23 mouse cellular contexts compared by ENCODE assay signal in the genomic region with DNA sequence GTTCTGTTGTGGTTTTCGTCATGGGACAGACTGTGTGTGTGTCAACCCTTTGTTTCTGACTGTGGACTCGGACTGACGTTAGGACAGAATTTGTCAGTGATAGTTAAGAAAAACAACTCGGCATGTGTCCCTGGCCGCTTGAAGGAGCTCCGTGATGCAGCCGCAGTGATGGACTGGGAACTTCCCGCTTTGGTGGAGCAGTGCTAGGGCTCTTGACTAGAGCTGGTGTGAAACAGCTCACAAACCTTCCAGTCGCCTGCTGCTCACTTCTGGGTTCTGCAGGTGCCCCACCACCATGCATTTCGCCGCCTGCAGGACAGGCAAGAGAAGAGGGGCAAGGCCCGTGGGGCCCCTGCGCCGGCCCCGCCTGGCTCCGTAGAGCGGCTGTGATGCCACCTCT. TPM values are rescaled to one million over a fixed set of nuclear protein-coding genes. Genes with fewer than 3 reads are reported as not detected.
DNase-seq lines count a peak whose midpoint lies in the region; ATAC-seq and TF ChIP-seq lines count a peak whose summit lies in the region.
"Had no signal": no experiment of that assay in that cellular context is flagged by ENCODE, and none has a peak within 500 bp of the region (broad histone marks: within the 10 kb centered on the region; RNA-seq: fewer than 3 reads in every experiment).

No protein-coding gene starts in this region.

- WGBS in heart, embryonic 16.5 days, result 51% methylated on average over 16 of the region's 17 CpGs

- no peak for ATAC-seq in heart, embryonic 16.5 days (replicated peaks; ENCODE audit: extremely low read depth, insufficient read depth, low FRiP score)
- peak; percentile 69 for ATAC-seq in common myeloid progenitor, adult 5-6 weeks (replicated peaks; ENCODE audit: low read depth, poor library complexity, severe bottlenecking)
- ATAC-seq in neutrophil, adult 5-6 weeks (ENCODE audit: extremely low read depth, insufficient number of reproducible peaks, low FRiP score, poor library complexity, severe bottlenecking), result peak; percentile 48; the same call in 1 of the 2 replicates

- TF ChIP-seq POLR2A in ES-Bruce4 (IDR thresholded peaks at IDR 0.05; ENCODE audit: insufficient read depth, low read length), result no peak

- no peaks in the 10 kb centered on the region for H3K9me3 ChIP-seq in heart, embryonic 16.5 days (replicated peaks; ENCODE audit: control insufficient read depth, low read length)
- peaks cover 7% of the 10 kb centered on the region for H3K9me3 ChIP-seq in ES-Bruce4 (replicated peaks; ENCODE audit: control insufficient read depth, insufficient read depth, low read length, poor library complexity, severe bottlenecking)
- H3K9me3 ChIP-seq: forebrain, embryonic 12.5 days; G1E; hindbrain, embryonic 15.5 days; liver, embryonic 13.5 days; neural tube, embryonic 15.5 days had no signal

- no peak for TF ChIP-seq EP300 in ES-Bruce4 (IDR thresholded peaks at IDR 0.05; ENCODE audit: insufficient read depth, low read depth, low read length)

- H3K4me1 ChIP-seq in heart, embryonic 16.5 days (ENCODE audit: control insufficient read depth, insufficient read depth, low read length), result no peaks in the 10 kb centered on the region
- peaks cover 4% of the 10 kb centered on the region for H3K4me1 ChIP-seq in ES-Bruce4 (ENCODE audit: control insufficient read depth, insufficient read depth, low read length)
- H3K4me1 ChIP-seq: forebrain, embryonic 12.5 days; hindbrain, embryonic 15.5 days; neural tube, embryonic 15.5 days had no signal

- no peak for DNase-seq in heart, postnatal 10 days
- DNase-seq in retina, postnatal 1 day, result no peak
- no peak for DNase-seq in left cerebral cortex, adult 11 months (ENCODE audit: low spot score)
- DNase-seq: adrenal gland, postnatal 25 days; cerebellum, adult 9-10 months; kidney, adult 11 months; kidney, postnatal 14 days; liver, embryonic 13.5 days; lung, postnatal 10 days had no signal

- H3K27me3 ChIP-seq in heart, embryonic 16.5 days (ENCODE audit: control insufficient read depth, insufficient read depth, low read length), result no peaks in the 10 kb centered on the region
- no peaks in the 10 kb centered on the region for H3K27me3 ChIP-seq in ES-Bruce4 (ENCODE audit: control insufficient read depth, insufficient read depth, low read length, poor library complexity, severe bottlenecking)
- H3K27me3 ChIP-seq: forebrain, embryonic 12.5 days; hindbrain, embryonic 15.5 days; liver, embryonic 13.5 days; neural tube, embryonic 15.5 days had no signal

- H3K27ac ChIP-seq in heart, embryonic 16.5 days (ENCODE audit: low read length), result no peak overlapping the region
- no peak overlapping the region for H3K27ac ChIP-seq in ES-Bruce4 (ENCODE audit: insufficient read depth, low read length)
- H3K27ac ChIP-seq: forebrain, embryonic 12.5 days; hindbrain, embryonic 15.5 days; liver, embryonic 13.5 days; neural tube, embryonic 15.5 days; stomach, postnatal 0 days had no signal

- intact Hi-C loops in heart, postnatal 10 days (cut with DNase I), result no loop called here

- no peak overlapping the region for H3K4me3 ChIP-seq in heart, embryonic 16.5 days (ENCODE audit: low read length)
- peak overlapping the region; percentile 33 for H3K4me3 ChIP-seq in ES-Bruce4 (ENCODE audit: low read depth, low read length)
- H3K4me3 ChIP-seq: forebrain, embryonic 12.5 days; hindbrain, embryonic 15.5 days; liver, embryonic 13.5 days; neural tube, embryonic 15.5 days had no signal

- peak overlapping the region; percentile 42; the same call in 1 of the 2 replicates for H3K4me2 ChIP-seq in heart, embryonic 16.5 days (ENCODE audit: low read depth, low read length)
- H3K4me2 ChIP-seq: forebrain, embryonic 12.5 days; hindbrain, embryonic 15.5 days; liver, embryonic 13.5 days; midbrain, embryonic 11.5 days; neural tube, embryonic 15.5 days had no signal

- TF ChIP-seq CTCF in ES-Bruce4 (IDR thresholded peaks at IDR 0.05; ENCODE audit: low read depth, low read length), result no peak

- no peaks in the 10 kb centered on the region for H3K36me3 ChIP-seq in heart, embryonic 16.5 days (ENCODE audit: control insufficient read depth, insufficient read depth)
- no peaks in the 10 kb centered on the region for H3K36me3 ChIP-seq in ES-Bruce4 (ENCODE audit: control insufficient read depth, insufficient read depth, low read length, poor library complexity, severe bottlenecking)
- H3K36me3 ChIP-seq: forebrain, embryonic 12.5 days; G1E; hindbrain, embryonic 15.5 days; liver, embryonic 13.5 days; neural tube, embryonic 15.5 days had no signal

- no peak overlapping the region for H3K9ac ChIP-seq in heart, embryonic 16.5 days (ENCODE audit: low read length)
- H3K9ac ChIP-seq in ES-Bruce4 (ENCODE audit: low read depth, poor library complexity, severe bottlenecking), result peak overlapping the region; percentile 53
- H3K9ac ChIP-seq: forebrain, embryonic 12.5 days; hindbrain, embryonic 15.5 days; liver, embryonic 13.5 days; neural tube, embryonic 15.5 days had no signal

RNA-seq across cellular contexts. Expression of a gene that starts 8.7 kb away (rescaled TPM):
- 0.26 and 0.45 TPM in 2 replicates for polyA plus RNA-seq in heart, embryonic 16.5 days (2015; fragmentation: Nextera tagmentation; extraction: Ambion mirVana)
- total RNA-seq in heart, postnatal 10 days (2021), result under 1 TPM; 0.35 to 0.57 TPM
- polyA plus RNA-seq in ES-Bruce4 (2011; ENCODE audit: insufficient read depth, insufficient read length, low read depth, missing spikeins), result not detected in 2 replicates
- 20.3 and 28.0 TPM in 2 replicates for total RNA-seq in common myeloid progenitor, adult 5-6 weeks (2017)
- total RNA-seq in neutrophil, adult 5-6 weeks (2017), result 0.35 and 0.37 TPM in 2 replicates
- total RNA-seq: layer of hippocampus, postnatal 14 days; left cerebral cortex, postnatal 36 days had no signal
- polyA plus RNA-seq: forebrain, embryonic 12.5 days; midbrain, embryonic 11.5 days had no signal

RNA-seq across cellular contexts. Expression of a gene that starts 23.7 kb away (rescaled TPM):
- polyA plus RNA-seq in heart, embryonic 16.5 days (2015; fragmentation: Nextera tagmentation; extraction: Ambion mirVana), result 0.10 TPM in 1 of 2 replicates, not detected in the other
- total RNA-seq in heart, postnatal 10 days (2021), result not detected
- polyA plus RNA-seq in ES-Bruce4 (2011; ENCODE audit: insufficient read depth, insufficient read length, low read depth, missing spikeins), result not detected in 2 replicates
- not detected in 2 replicates for total RNA-seq in common myeloid progenitor, adult 5-6 weeks (2017)
- total RNA-seq in neutrophil, adult 5-6 weeks (2017), result 0.70 and 0.98 TPM in 2 replicates
- total RNA-seq: G1E; left cerebral cortex, postnatal 36 days had no signal
- polyA plus RNA-seq: forebrain, embryonic 12.5 days; G1E; gonadal fat pad, adult 2 months; hindbrain, embryonic 15.5 days; liver, embryonic 13.5 days; midbrain, embryonic 11.5 days; neural tube, embryonic 15.5 days; urinary bladder, adult 2 months had no signal

RNA-seq across cellular contexts. Expression of a gene that starts 29.1 kb away (rescaled TPM):
- 0.04 TPM in 1 of 2 replicates, not detected in the other for polyA plus RNA-seq in heart, embryonic 16.5 days (2015; fragmentation: Nextera tagmentation; extraction: Ambion mirVana)
- under 1 TPM in 1 of 2 experiments, not detected in 1; 0.05 TPM for total RNA-seq in heart, postnatal 10 days (2021)
- not detected in 2 replicates for polyA plus RNA-seq in ES-Bruce4 (2011; ENCODE audit: insufficient read depth, insufficient read length, low read depth, missing spikeins)
- not detected in 2 replicates for total RNA-seq in common myeloid progenitor, adult 5-6 weeks (2017)
- total RNA-seq in neutrophil, adult 5-6 weeks (2017), result 25.6 and 25.8 TPM in 2 replicates
- total RNA-seq: adrenal gland, postnatal 25 days; layer of hippocampus, postnatal 14 days; left cerebral cortex, postnatal 36 days had no signal
- polyA plus RNA-seq: forebrain, embryonic 12.5 days; G1E; hindbrain, embryonic 15.5 days; liver, embryonic 13.5 days; midbrain, embryonic 11.5 days; neural tube, embryonic 15.5 days; urinary bladder, adult 2 months had no signal

RNA-seq across cellular contexts. Expression of a gene that starts 44.6 kb away (rescaled TPM):
- polyA plus RNA-seq in heart, embryonic 16.5 days (2015; fragmentation: Nextera tagmentation; extraction: Ambion mirVana), result 2.0 and 2.7 TPM in 2 replicates
- not detected for total RNA-seq in heart, postnatal 10 days (2021)
- polyA plus RNA-seq in ES-Bruce4 (2011; ENCODE audit: insufficient read depth, insufficient read length, low read depth, missing spikeins), result 5.0 and 9.1 TPM in 2 replicates
- not detected in 2 replicates for total RNA-seq in common myeloid progenitor, adult 5-6 weeks (2017)
- not detected in 2 replicates for total RNA-seq in neutrophil, adult 5-6 weeks (2017)
- total RNA-seq: adrenal gland, postnatal 25 days; G1E; layer of hippocampus, postnatal 14 days; left cerebral cortex, postnatal 36 days had no signal
- polyA plus RNA-seq: forebrain, embryonic 12.5 days; G1E; midbrain, embryonic 11.5 days had no signal

RNA-seq across cellular contexts. Expression of a gene that starts 47.9 kb away (rescaled TPM):
- polyA plus RNA-seq in heart, embryonic 16.5 days (2015; fragmentation: Nextera tagmentation; extraction: Ambion mirVana), result 0.14 and 0.24 TPM in 2 replicates
- total RNA-seq in heart, postnatal 10 days (2021), result 1 to 10 TPM; 1.1 to 1.4 TPM
- polyA plus RNA-seq in ES-Bruce4 (2011; ENCODE audit: insufficient read depth, insufficient read length, low read depth, missing spikeins), result not detected in 2 replicates
- total RNA-seq in common myeloid progenitor, adult 5-6 weeks (2017), result 0.29 and 7.6 TPM in 2 replicates
- total RNA-seq in neutrophil, adult 5-6 weeks (2017), result 493 and 656 TPM in 2 replicates
- total RNA-seq: layer of hippocampus, postnatal 14 days; left cerebral cortex, postnatal 36 days had no signal
- polyA plus RNA-seq: forebrain, embryonic 12.5 days; G1E; midbrain, embryonic 11.5 days had no signal

Comparison
In these comparisons a context has a peak if more than half of its experiments do, and no peak if none do; other contexts are left out.
1. RNA of a gene that starts 8.7 kb away (total RNA-seq): 20.3 to 28.0 TPM in common myeloid progenitor, adult 5-6 weeks; 0.35 to 0.57 TPM in heart, postnatal 10 days and 0.35 to 0.37 TPM in neutrophil, adult 5-6 weeks; every median in the first group is over 10 times any median in the second.
2. RNA of a gene that starts 29.1 kb away (total RNA-seq): 25.6 to 25.8 TPM in neutrophil, adult 5-6 weeks; 0.05 TPM in heart, postnatal 10 days and not detected in common myeloid progenitor, adult 5-6 weeks; every median in the first group is over 10 times any median in the second.